Mouse (Mus musculus) heart, adult 8-10 months (tissue): Measurements from ENCODE around the gene Igtp. TPM values are rescaled to one million over a fixed set of nuclear protein-coding genes. Genes with fewer than 3 reads are reported as not detected.
"Not testable (repeated sequence)": the region's sequence is repeated elsewhere in the genome, so short reads cannot be mapped to it uniquely, and the experiment has no call there.

Experiments used
- DNase-seq: peaks from one replicate; pipeline ENCODE4 v3.0.0; 2022; ENCODE audit warnings: low spot score
- total RNA-seq, 4 experiments: library from RNA; stranded (reverse); gene quantifications; 2 replicates each; pipeline ENCODE4 v1.2.4; 2022

Gene Igtp
- 10 to 100 TPM in 2 of 4 experiments, 1 to 10 TPM in 2; 8.5 to 10.9 (median 9.5) TPM for total RNA-seq

- peak; percentile 89 for DNase-seq
These were observed at the start of gene Igtp, which contains the start of gene Irgm2 for GRCm38 (mm10) chr11:58199229-58200037. Gene Igtp, plus strand, starts transcription at chr11:58199556. Gene Irgm2, plus strand, starts transcription at chr11:58199618.

DNA sequence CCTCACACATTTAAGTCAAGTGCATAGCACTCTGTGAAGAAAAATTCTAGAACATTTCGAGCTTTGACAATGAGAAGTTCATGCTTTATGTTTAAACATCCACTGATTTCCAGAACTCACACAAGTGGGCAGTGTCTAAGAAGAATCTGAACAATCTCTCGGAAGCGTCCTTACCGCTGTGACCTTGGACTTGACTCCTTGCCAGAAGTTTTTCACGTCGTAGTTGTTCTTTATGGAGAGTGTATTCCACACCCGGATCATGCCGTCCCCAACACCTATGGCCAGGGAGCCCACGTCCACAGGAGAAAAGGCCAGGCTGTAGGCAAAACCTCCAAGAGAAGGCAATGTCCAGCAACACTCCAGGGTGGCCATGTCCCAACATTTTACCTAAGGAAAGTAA, 43.9 kb upstream of the Igtp start:
- DNase-seq = no peak

- DNase-seq = no peak
These were observed 42.5 kb upstream of the Igtp start for GRCm38 (mm10) chr11:58156871-58157270.

DNA sequence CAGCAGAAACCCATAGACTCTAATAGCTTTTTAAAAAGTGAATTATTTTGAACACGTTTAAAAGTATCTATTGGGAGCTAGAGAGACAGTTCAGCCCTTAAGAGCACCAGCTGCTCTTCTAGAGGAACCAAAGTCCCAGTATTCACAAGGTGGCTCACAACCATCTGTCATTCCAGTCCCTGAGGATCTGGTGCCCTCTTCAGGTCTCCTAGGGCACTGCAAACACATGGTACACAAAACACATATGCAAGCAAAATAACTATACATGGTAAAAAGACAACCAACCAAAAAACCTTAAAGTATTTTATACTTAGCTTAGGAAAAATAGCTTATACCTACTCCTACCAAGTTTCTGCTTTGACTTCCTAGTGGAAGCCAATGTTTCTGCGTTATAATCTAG, 34.3 kb upstream of the Igtp start:
- no peak for DNase-seq

- no peak for DNase-seq
These were observed 31.6 kb upstream of the Igtp start for GRCm38 (mm10) chr11:58167822-58168166.

DNA sequence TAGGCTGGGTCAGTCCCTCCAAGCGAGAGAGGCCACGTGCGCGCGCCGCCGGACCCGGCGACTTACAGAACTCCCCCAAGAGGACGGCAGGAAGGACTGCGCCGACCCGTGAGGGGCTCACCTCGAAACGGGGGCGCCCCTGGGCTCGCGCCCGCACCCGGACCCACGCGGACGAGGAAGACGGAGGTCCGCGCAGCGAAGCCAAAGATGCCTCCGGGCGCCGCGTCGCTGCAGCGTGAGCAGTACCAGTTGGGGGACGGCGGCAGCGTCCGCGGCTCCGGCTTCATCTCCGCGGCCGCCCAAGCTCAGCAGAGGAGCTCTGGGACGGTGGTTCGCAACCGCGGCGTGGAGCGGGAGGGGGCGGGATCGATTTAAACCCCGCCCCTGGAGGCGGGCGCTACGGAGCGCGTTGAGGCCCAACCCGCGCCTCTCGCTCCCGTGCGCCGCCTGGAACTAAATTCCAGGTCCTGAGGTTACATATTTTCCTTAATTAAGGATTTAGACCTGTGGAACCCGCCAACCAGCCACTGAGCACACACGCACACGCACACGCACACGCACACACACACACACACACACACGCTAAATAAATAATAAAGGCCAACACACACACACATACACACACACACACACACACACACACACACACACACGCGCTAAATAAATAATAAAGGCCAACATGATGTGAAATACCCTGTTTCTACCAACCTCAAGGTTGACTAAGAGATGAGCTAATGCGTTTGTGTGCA, 31.0 kb upstream of the Igtp start, which contains the start of gene Gemin5:
Gene Gemin5, minus strand, starts transcription at position 373 of the 749 bp plus-strand sequence.
- DNase-seq = peak; percentile 66

- no peak for DNase-seq
These were observed 29.7 kb upstream of the Igtp start for GRCm38 (mm10) chr11:58169666-58170065.

DNA sequence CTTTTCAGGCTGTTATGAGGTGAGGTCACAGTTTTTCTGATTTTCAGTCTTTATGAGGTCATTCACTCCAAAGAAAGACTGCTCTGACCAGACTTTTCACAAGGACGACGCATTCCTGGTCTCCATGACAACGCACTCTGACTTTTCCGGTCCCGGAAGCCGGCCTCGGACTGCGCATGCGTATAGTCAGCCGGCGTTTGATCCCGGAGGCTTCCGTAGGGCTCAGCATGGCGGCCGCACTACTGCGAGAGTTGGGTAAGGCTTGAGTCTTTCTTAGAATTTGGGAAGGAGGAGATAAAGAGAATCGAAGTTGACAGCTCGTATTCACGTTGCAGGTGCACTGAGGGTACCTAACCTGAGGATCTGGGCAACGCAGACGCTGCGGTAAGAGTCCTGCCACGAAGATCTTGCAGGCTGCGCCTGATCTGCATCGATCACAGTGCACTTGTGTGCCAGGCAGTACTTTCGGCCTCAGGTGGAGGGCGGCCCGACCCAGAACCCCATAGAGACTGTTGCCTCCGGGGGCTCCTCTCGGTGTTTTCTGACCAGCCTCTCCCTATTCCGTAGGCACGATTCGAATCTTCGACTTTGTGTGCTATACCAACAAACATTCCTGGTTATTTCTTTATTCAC, 27.8 kb upstream of the Igtp start, which contains the start of gene Mrpl22:
Gene Mrpl22, plus strand, starts transcription at position 203 of the 633 bp plus-strand sequence.
- DNase-seq = peak; percentile 95

GRCm38 (mm10) chr11:58179563-58179962, 19.8 kb upstream of the Igtp start:
- DNase-seq = peak; percentile 88

DNA sequence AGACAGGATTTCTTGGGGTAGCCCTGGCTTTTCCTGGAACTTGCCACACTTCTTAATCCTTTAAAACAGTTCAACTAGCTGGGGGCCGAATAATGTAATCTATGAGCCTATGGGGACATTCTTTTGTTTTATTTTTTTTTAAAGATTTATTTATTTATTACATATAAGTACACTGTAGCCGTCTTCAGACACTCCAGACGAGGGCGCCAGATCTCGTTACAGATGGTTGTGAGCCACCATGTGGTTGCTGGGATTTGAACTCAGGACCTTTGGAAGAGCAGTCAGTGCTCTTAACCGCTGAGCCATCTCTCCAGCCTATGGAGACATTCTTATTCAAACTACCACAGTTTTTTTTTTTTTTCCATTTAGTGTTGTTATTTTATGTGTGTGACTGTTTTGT, 19.4 kb upstream of the Igtp start:
- not testable (repeated sequence) for DNase-seq

- no peak for DNase-seq
These were observed 18.6 kb upstream of the Igtp start for GRCm38 (mm10) chr11:58180756-58181155.

- DNase-seq = peak; percentile 26
These were observed 15.8 kb upstream of the Igtp start for GRCm38 (mm10) chr11:58183579-58183978.

DNA sequence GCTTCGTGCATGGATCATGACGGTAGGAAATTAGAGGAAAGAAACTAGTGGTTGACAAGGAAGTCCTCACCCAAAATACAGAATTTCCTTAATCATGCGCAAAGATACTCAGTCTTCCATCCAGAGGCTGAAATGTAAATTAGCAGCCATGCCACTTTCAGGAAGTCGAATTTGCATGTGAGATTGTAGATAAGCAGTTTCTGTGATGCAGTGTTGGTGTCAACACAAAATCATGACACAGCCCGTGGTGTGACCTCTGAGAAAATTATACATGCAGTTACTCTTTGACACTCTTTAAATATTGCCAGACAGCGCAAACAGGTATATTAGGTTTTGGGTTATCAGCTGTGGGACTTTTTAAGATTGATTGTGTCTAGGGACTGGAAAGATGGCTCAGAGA, 9.7 kb upstream of the Igtp start:
- DNase-seq = no peak

GRCm38 (mm10) chr11:58193326-58193725, 6.0 kb upstream of the Igtp start:
- peak; percentile 41 for DNase-seq

GRCm38 (mm10) chr11:58193860-58194520, 5.4 kb upstream of the Igtp start:
- DNase-seq = no peak

- DNase-seq = no peak
These were observed 693 bp upstream of the Igtp start for GRCm38 (mm10) chr11:58198663-58199062.

DNA sequence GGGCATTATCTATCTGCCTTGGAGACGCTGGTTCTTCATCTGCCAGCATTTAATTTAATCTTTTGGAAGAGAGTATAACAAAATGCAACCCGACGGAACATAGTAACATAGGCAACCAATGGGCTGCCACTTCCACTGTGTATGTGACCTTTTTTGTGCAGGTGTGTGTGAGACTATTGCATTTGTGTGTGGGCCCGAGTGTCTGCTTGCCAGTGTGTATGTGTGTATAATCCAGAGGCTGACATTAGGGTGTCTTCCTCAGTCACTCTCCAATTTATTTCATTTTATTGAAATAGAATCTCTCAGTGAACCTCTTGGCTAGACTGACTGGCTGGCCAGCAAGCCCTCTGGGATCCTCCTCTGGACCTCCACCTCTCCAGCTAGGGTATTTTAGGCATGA, 870 bp downstream of the Igtp start:
- no peak for DNase-seq

DNA sequence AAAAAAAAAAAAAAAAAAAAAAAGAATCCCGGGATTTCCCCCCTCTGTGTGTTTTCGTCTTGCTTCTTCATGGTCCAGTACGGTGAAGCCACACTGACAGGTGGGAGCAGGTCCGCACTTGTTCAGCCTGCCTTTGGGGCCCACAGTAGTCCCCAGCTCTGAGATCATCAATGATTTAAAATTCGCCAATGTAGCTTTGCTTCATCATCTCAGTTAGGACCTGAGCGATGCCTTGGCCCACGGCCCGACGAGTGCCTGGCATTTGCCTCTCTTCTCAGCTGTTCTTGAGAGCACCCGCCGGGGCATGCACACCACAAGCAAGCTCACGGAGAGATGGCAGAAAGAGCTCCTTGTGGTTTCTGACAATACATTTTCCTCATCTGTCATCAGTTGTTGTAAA, 1.7 kb downstream of the Igtp start:
- DNase-seq = no peak

DNA sequence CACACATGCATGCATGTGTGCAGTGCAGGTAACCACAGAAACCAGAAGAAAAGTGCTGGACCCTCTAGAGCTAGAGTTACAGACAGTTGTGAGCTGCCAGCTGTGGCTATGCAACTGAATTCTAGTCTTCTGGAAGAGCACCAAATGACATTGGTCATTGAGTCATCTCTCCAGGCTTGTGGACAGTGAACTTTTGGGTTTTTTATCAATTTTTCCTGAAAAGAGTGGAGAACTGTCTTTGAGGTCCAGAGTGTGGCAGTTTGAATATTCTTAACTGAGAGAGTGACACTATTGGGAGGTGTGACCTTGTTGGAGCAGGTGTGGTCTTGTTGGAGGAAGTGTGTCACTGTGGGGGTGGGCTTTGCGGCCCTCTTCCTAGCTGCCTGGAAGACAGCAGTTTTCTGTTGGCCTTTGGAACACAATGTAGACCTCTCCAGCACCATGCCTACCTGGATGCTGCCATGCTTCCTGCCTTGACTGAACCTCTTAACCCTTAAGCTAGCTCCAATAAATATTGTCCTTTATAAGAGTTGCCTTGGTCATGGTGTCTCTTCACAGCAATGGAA, 11.0 kb downstream of the Igtp start:
- DNase-seq = no peak

DNA sequence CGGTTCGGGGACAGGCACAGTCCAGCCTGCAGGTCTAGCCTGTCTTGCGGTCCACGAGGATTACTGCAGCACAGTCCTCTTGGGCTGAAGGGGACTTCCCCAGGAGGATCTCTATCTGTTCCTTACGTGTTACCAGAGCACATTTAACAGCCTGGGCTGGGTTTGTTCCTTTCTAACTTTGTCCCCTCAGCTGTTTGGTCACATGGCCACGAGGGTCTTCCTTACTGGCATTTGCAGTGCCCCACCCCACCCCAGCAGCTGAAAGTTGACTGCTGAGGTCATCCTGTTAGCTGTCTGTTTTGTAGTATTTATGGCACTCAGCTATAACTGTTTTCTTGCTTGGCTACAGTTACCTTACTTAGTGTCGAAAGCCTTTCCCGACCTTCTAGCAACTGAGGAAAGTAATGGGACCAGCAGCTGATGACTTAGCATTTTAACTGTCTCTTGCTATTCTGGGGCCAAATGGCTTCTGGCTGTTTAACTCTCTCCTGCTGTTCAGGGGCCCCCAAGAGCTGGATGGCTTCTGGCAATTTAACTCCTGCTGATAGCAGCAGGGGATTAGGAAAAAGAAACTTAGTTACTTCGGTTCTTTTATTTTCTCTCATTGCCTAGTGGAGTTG, 11.8 kb downstream of the Igtp start:
- DNase-seq = no peak

DNA sequence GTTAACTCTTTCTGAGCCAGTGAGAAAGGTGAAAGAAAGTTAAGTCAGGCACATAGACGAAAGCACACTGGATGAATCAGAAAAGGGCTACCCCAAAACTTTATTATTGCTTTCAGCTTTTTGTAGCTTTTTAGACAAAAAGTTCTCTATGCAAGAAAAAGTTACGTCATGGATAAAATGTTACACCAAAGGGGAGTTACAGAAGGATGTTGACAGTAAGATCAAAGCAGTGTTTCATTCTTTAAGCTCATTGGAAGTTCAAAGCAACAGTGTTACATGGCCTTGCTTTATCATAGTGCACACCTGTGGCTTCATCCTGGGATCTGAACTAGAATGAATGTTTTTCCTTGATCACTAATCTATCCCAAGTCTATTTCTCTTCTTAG, 12.3 kb downstream of the Igtp start:
- DNase-seq = no peak
